Mouse (Mus musculus) E14TG2a.4 (cell line): ENCODE measurements at regions not wholly inside any gene's neighbourhood (a gene's known extent, or its start where the extent isn't known, plus 50 kb on each side); places are given as distances from the start of the nearest gene placed in this dataset.

Experiments used
- CTCF ChIP-seq: conservative IDR thresholded peaks from 2 replicates; pipeline ENCODE4 v1.5.1; 2014; ENCODE audit warnings: low read length
- POU5F1 ChIP-seq: IDR thresholded peaks from 2 replicates; pipeline ENCODE4 v1.6.1; 2014; ENCODE audit warnings: low read length, borderline replicate concordance

DNA sequence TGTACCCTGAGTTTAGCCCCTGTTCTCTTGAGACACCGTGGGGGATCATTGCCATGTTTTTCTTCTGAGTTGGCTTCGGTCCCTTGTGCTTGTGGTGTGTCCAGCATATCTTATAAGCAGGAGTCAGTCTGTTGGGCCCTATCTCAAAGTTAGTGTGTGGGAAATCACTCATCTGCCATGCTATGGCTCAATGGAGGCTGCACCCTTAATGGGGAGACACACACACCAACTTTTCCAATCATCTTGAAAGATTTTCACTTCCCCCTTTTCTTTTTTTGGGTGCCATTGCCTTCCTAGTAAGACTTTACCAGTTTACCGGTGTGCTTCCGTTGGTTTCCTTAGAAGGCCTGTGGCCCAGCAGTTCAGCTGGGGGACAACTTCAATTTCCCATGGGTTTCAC lies 130.6 kb upstream of the Ado start:
- TF ChIP-seq CTCF (no peak), POU5F1 (no peak)
